ENCODE assay signal across 7 mouse cellular contexts in genomic region chr4:138561986-138562385, GRCm38 (mm10).
DNase-seq lines count a peak whose midpoint lies in the region; ATAC-seq lines count a peak whose summit lies in the region.

No protein-coding gene starts in this region.

- H3K27ac ChIP-seq in intestine, embryonic 15.5 days, result no peak overlapping the region
- no peak overlapping the region for H3K27ac ChIP-seq in midbrain, embryonic 14.5 days (replicated peaks; ENCODE audit: low read depth, low read length)

- H3K27me3 ChIP-seq in intestine, embryonic 15.5 days (replicated peaks), result 0 out of 2 replicates have a peak, but pooled peaks cover 2% of the 10 kb centered on the region
- no peaks in the 10 kb centered on the region for H3K27me3 ChIP-seq in midbrain, embryonic 14.5 days (ENCODE audit: control insufficient read depth, insufficient read depth, low read length)

- 9% methylated on average over 8 of the region's 8 CpGs for WGBS in intestine, embryonic 15.5 days
- WGBS in midbrain, embryonic 14.5 days, result 7% methylated on average over 8 of the region's 8 CpGs

- no peak overlapping the region for H3K4me3 ChIP-seq in intestine, embryonic 15.5 days (replicated peaks)
- no peak overlapping the region for H3K4me3 ChIP-seq in midbrain, embryonic 14.5 days (replicated peaks; ENCODE audit: low read depth, low read length)

- peak; percentile 68 for ATAC-seq in common myeloid progenitor, adult 5-6 weeks (replicated peaks; ENCODE audit: low read depth, poor library complexity, severe bottlenecking)
- peak; percentile 84 for ATAC-seq in intestine, embryonic 15.5 days
- peak; percentile 85 for ATAC-seq in midbrain, embryonic 14.5 days (ENCODE audit: low FRiP score, low TSS enrichment)

- H3K4me1 ChIP-seq in intestine, embryonic 15.5 days (replicated peaks), result no peaks in the 10 kb centered on the region; the same call in 1 of the 2 replicates
- no peaks in the 10 kb centered on the region for H3K4me1 ChIP-seq in midbrain, embryonic 14.5 days (ENCODE audit: control insufficient read depth, insufficient read depth, low read length)

- H3K9ac ChIP-seq in intestine, embryonic 15.5 days, result no peak overlapping the region
- H3K9ac ChIP-seq in midbrain, embryonic 14.5 days (replicated peaks; ENCODE audit: low read length), result no peak overlapping the region

- DNase-seq in adrenal gland, adult 8-10 months, result peak; percentile 55
- peak; percentile 89 for DNase-seq in gastrocnemius, postnatal 10 days
- DNase-seq in left cerebral cortex, postnatal 10 days (ENCODE audit: extremely low spot score in 1 of 2, low spot score in 2 of 2), result peak; percentile 83 to 91
- peak; percentile 95 for DNase-seq in midbrain, embryonic 14.5 days
- peak; percentile 16 to 36 for DNase-seq in spleen, postnatal 14 days (ENCODE audit: low spot score in 2 of 2)

- intact Hi-C loops in left cerebral cortex, postnatal 10 days (cut with DNase I), result loop anchor here (5.0 kb wide), 2 partner anchors 55 to 115 kb away; no protein-coding TSS in a partner anchor

- no peak overlapping the region for H3K4me2 ChIP-seq in intestine, embryonic 15.5 days (replicated peaks)
- H3K4me2 ChIP-seq in midbrain, embryonic 14.5 days (ENCODE audit: low read length), result no peak overlapping the region

- no peaks in the 10 kb centered on the region for H3K9me3 ChIP-seq in intestine, embryonic 15.5 days
- no peaks in the 10 kb centered on the region for H3K9me3 ChIP-seq in midbrain, embryonic 14.5 days (ENCODE audit: control insufficient read depth, low read length)

- no peaks in the 10 kb centered on the region for H3K36me3 ChIP-seq in intestine, embryonic 15.5 days
- no peaks in the 10 kb centered on the region for H3K36me3 ChIP-seq in midbrain, embryonic 14.5 days (ENCODE audit: control insufficient read depth, insufficient read depth, low read length)

Comparison
In these comparisons a context has a peak if more than half of its experiments do, and no peak if none do; other contexts are left out.
1. DNase-seq: peak in every context shown above with its lines; median percentile 95 in midbrain, embryonic 14.5 days; 89 in gastrocnemius, postnatal 10 days; 87 in left cerebral cortex, postnatal 10 days; 55 in adrenal gland, adult 8-10 months; 26 in spleen, postnatal 14 days.